Comparison of ENCODE assay signal across 21 mouse cellular contexts in the genomic region with DNA sequence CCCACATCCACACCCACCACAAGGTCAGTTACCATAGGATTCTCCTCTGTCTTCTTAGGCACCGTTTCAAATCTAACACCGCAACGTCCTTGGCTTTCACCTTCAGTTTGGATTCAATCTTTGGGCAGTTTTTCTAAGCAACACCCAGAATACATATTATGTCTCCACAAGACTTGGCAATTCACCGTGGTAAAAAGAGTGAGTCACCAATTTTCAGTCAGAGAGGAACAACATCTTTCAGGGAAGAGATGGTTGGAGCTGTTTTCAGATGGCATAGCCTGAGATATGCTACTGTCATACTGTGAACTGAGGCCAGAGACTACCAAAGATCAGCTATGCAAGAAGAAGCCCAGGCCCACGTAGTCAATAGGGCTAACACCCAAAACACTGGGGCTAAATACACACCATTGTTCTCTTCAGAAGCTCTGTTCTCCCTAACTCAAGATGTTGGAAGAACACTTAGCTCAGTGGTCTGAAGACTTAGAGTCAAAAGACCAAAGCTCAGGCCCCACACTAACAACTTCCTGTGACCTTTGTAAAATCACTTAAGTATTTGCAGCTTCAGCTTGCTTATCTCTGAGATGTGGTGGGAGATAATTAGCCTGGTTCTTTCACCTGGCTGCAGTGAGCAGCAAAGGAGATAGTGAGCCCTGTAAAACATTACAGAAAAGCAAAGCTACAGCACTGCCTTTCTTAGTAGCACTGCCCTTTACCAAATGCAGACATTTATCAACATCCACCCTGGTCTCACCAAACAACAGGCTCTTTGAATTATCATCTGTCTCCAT. TPM values are rescaled to one million over a fixed set of nuclear protein-coding genes. Genes with fewer than 3 reads are reported as not detected.
DNase-seq lines count a peak whose midpoint lies in the region; TF ChIP-seq lines count a peak whose summit lies in the region.
"Had no signal": no experiment of that assay in that cellular context is flagged by ENCODE, and none has a peak within 500 bp of the region (broad histone marks: within the 10 kb centered on the region; RNA-seq: fewer than 3 reads in every experiment).

No protein-coding gene starts in this region.

- DNase-seq in heart, adult 2 months: no peak
- no peak for DNase-seq in heart, postnatal 10 days
- peak; percentile 25 for DNase-seq in 3134 (ENCODE audit: extremely low read depth, insufficient read length, low spot score)
- peak; percentile 50 for DNase-seq in CD4-positive, CD25-positive, alpha-beta regulatory T cell, adult 2 months (ENCODE audit: low read depth, low spot score)
- DNase-seq in fibroblast of lung, adult 2 months (ENCODE audit: low read depth): peak; percentile 58
- DNase-seq in forebrain, embryonic 10.5 days (ENCODE audit: extremely low spot score, low spot score): no peak
- no peak for DNase-seq in kidney, adult 8-10 months
- no peak for DNase-seq in left cerebral cortex, postnatal 4 days
- DNase-seq: cerebellum, adult 9-11 months; heart, adult 18-20 months; lung, embryonic 14.5 days; midbrain, embryonic 14.5 days had no signal

- intact Hi-C loops in heart, adult 2 months (cut with DNase I): loop anchor here (2.0 kb wide), 1 partner anchor 37 kb away; the partner anchor contains the start of gene 1110002E22Rik
- intact Hi-C loops in heart, postnatal 10 days (cut with DNase I): loop anchor here (5.0 kb wide), 1 partner anchor 35 kb away; no protein-coding TSS in a partner anchor
- intact Hi-C loops in left cerebral cortex, postnatal 4 days (cut with DNase I): no loop called here

- no peak for TF ChIP-seq CTCF in heart, adult 2 months (IDR thresholded peaks at IDR 0.05)

- 60% methylated on average over 5 of the region's 5 CpGs for WGBS in heart, adult 2 months
- 80% methylated on average over 5 of the region's 5 CpGs for WGBS in forebrain, embryonic 10.5 days

- peaks cover 2% of the 10 kb centered on the region for H3K36me3 ChIP-seq in heart, adult 2 months (ENCODE audit: control insufficient read depth, insufficient read depth, low read length)
- H3K36me3 ChIP-seq in forebrain, embryonic 10.5 days (replicated peaks): no peaks in the 10 kb centered on the region
- H3K36me3 ChIP-seq: limb, embryonic 10.5 days; stomach, embryonic 15.5 days had no signal

- peaks cover 3% of the 10 kb centered on the region; the same call in 1 of the 2 replicates for H3K4me1 ChIP-seq in heart, adult 2 months (ENCODE audit: control insufficient read depth, insufficient read depth, low read length)
- H3K4me1 ChIP-seq in forebrain, embryonic 10.5 days: no peaks in the 10 kb centered on the region
- H3K4me1 ChIP-seq: stomach, embryonic 15.5 days had no signal

- H3K27ac ChIP-seq in heart, adult 2 months: peak overlapping the region; percentile 87
- H3K27ac ChIP-seq in forebrain, embryonic 10.5 days: no peak overlapping the region
- H3K27ac ChIP-seq: limb, embryonic 10.5 days; stomach, embryonic 15.5 days had no signal

- TF ChIP-seq POLR2A in heart, adult 2 months (IDR thresholded peaks at IDR 0.05; ENCODE audit: insufficient read depth, low read depth, low read length): no peak

- H3K4me3 ChIP-seq in heart, adult 2 months: no peak overlapping the region
- no peak overlapping the region for H3K4me3 ChIP-seq in forebrain, embryonic 10.5 days
- H3K4me3 ChIP-seq: layer of hippocampus, adult 2 months; limb, embryonic 10.5 days; stomach, embryonic 15.5 days had no signal

- no peaks in the 10 kb centered on the region for H3K9me3 ChIP-seq in forebrain, embryonic 10.5 days
- H3K9me3 ChIP-seq: limb, embryonic 10.5 days; stomach, embryonic 15.5 days had no signal

- TF ChIP-seq EP300 in heart, adult 2 months (IDR thresholded peaks at IDR 0.05; ENCODE audit: insufficient read depth, low read depth, low read length): no peak

- H3K9ac ChIP-seq in heart, adult 2 months (ENCODE audit: low read depth, low read length): no peak overlapping the region
- H3K9ac ChIP-seq: lung, embryonic 14.5 days; stomach, embryonic 15.5 days had no signal

- H3K79me2 ChIP-seq in heart, adult 2 months (replicated peaks; ENCODE audit: control insufficient read depth, insufficient read depth, low read length): no peaks in the 10 kb centered on the region

- H3K27me3 ChIP-seq in heart, adult 2 months (ENCODE audit: control insufficient read depth, insufficient read depth, low read length): no peaks in the 10 kb centered on the region
- H3K27me3 ChIP-seq in forebrain, embryonic 10.5 days (ENCODE audit: poor library complexity, severe bottlenecking): no peaks in the 10 kb centered on the region
- H3K27me3 ChIP-seq: CH12.LX; stomach, embryonic 15.5 days had no signal

RNA-seq across cellular contexts. Expression of gene 1110002E22Rik, which starts 37.1 kb away (rescaled TPM):
- total RNA-seq in heart, adult 2 months (2021): 10 to 100 TPM; 48.1 to 48.8 TPM
- polyA plus RNA-seq in heart, adult 2 months (2012; rRNA removed): 14.7 and 22.9 TPM in 2 replicates
- 10 to 100 TPM; 51.3 to 77.4 TPM for total RNA-seq in heart, postnatal 10 days (2021)
- 0.02 TPM in 1 of 2 replicates, not detected in the other for polyA plus RNA-seq in forebrain, embryonic 10.5 days (2016; fragmentation: Nextera tagmentation; extraction: Ambion mirVana)
- 1 to 10 TPM; 2.8 to 3.4 TPM for total RNA-seq in left cerebral cortex, postnatal 4 days (2021)

RNA-seq across cellular contexts. Expression of gene Gm5105, which starts 39.4 kb away (rescaled TPM):
- total RNA-seq in heart, adult 2 months (2021): 1 to 10 TPM in 1 of 2 experiments, under 1 TPM in 1; 0.77 to 1.4 TPM
- 1.4 and 2.0 TPM in 2 replicates for polyA plus RNA-seq in heart, adult 2 months (2012; rRNA removed)
- under 1 TPM; 0.67 to 0.72 TPM for total RNA-seq in heart, postnatal 10 days (2021)
- polyA plus RNA-seq in forebrain, embryonic 10.5 days (2016; fragmentation: Nextera tagmentation; extraction: Ambion mirVana): not detected in 2 replicates
- total RNA-seq in left cerebral cortex, postnatal 4 days (2021): not detected
- total RNA-seq: hematopoietic stem cell, adult 5-6 weeks had no signal
- polyA plus RNA-seq: forebrain, embryonic 14.5 days; limb, embryonic 10.5 days; liver, embryonic 11.5 days; lung, embryonic 14.5 days; midbrain, embryonic 14.5 days; spleen, adult 2 months; stomach, embryonic 15.5 days; thymus, postnatal 0 days had no signal

RNA-seq across cellular contexts. Expression of gene Dapp1, which starts 46.4 kb away (rescaled TPM):
- total RNA-seq in heart, adult 2 months (2021): 1 to 10 TPM; 5.0 to 6.9 TPM
- 4.0 and 5.2 TPM in 2 replicates for polyA plus RNA-seq in heart, adult 2 months (2012; rRNA removed)
- 1 to 10 TPM; 4.0 to 5.2 TPM for total RNA-seq in heart, postnatal 10 days (2021)
- polyA plus RNA-seq in forebrain, embryonic 10.5 days (2016; fragmentation: Nextera tagmentation; extraction: Ambion mirVana): 2.2 and 3.5 TPM in 2 replicates
- 1 to 10 TPM; 4.7 to 4.8 TPM for total RNA-seq in left cerebral cortex, postnatal 4 days (2021)

Comparison
In these comparisons a context has a peak if more than half of its experiments do, and no peak if none do; other contexts are left out.
1. DNase-seq: peak in 3134 (single experiment), CD4-positive, CD25-positive, alpha-beta regulatory T cell, adult 2 months (single experiment) and fibroblast of lung, adult 2 months (single experiment); none in heart, adult 2 months (0 of 2), heart, postnatal 10 days (0 of 2), forebrain, embryonic 10.5 days (single experiment), kidney, adult 8-10 months (0 of 2) and left cerebral cortex, postnatal 4 days (single experiment).
2. RNA of gene 1110002E22Rik, which starts 37.1 kb away (total RNA-seq): 51.3 to 77.4 TPM in heart, postnatal 10 days and 48.1 to 48.8 TPM in heart, adult 2 months; 2.8 to 3.4 TPM in left cerebral cortex, postnatal 4 days; every median in the first group is over 10 times any median in the second.